Mouse (Mus musculus) midbrain, postnatal 0 days (tissue): ENCODE measurements around the gene Smurf1. TPM values are rescaled to one million over a fixed set of nuclear protein-coding genes. Genes with fewer than 3 reads are reported as not detected.

Experiments
- ATAC-seq: fragments of 200-750 bp; cut with Nextera tagmentation; 2 replicates; pipeline ENCODE4 v1.8.0; 2017; ENCODE audit warnings: moderate number of reproducible peaks, mild to moderate bottlenecking, moderate TSS enrichment, moderate library complexity; ENCODE audit not compliant: low FRiP score
- DNase-seq: peaks from one replicate; pipeline ENCODE4 v3.0.0-alpha.2; 2015; ENCODE audit warnings: low spot score
- H3K27ac ChIP-seq: fragments of 300-500 bp; sonication (generic); 2 replicates; pipeline ENCODE4 v1.5.1; 2014; ENCODE audit warnings: low read depth, mild to moderate bottlenecking, low read length, mixed read lengths
- H3K27me3 ChIP-seq: fragments of 300-500 bp; sonication (generic); 2 replicates; pipeline ENCODE4 v1.6.1; 2014; ENCODE audit warnings: low read length, control low read depth, mixed read lengths; ENCODE audit not compliant: insufficient read depth
- H3K36me3 ChIP-seq: fragments of 300-500 bp; sonication (generic); 2 replicates; pipeline ENCODE4 v1.6.1; 2014; ENCODE audit warnings: low read length, control low read depth, mixed read lengths; ENCODE audit not compliant: insufficient read depth
- H3K4me1 ChIP-seq: fragments of 300-500 bp; sonication (generic); 2 replicates; pipeline ENCODE4 v1.6.1; 2014; ENCODE audit warnings: mild to moderate bottlenecking, control low read depth, antibody characterized with exemption, low read length, mixed read lengths; ENCODE audit not compliant: insufficient read depth
- H3K4me2 ChIP-seq: fragments of 300-500 bp; sonication (generic); 2 replicates; pipeline ENCODE4 v1.6.1; 2014; ENCODE audit warnings: low read depth, mild to moderate bottlenecking, low read length, mixed read lengths; ENCODE audit not compliant: poor library complexity, severe bottlenecking
- H3K4me3 ChIP-seq: fragments of 300-500 bp; sonication (generic); 2 replicates; pipeline ENCODE4 v1.5.1; 2014; ENCODE audit warnings: low read depth, mild to moderate bottlenecking, low read length, moderate library complexity
- H3K9ac ChIP-seq: fragments of 300-500 bp; sonication (generic); replicated peaks from 2 replicates; pipeline ENCODE4 v1.6.1; 2014; ENCODE audit warnings: mild to moderate bottlenecking, low read length, moderate library complexity, mixed read lengths; ENCODE audit not compliant: poor library complexity, severe bottlenecking
- H3K9me3 ChIP-seq: fragments of 300-500 bp; sonication (generic); 2 replicates; pipeline ENCODE4 v1.6.1; 2016; ENCODE audit warnings: low read length, control low read depth
- CTCF ChIP-seq: IDR thresholded peaks from 2 replicates; pipeline ENCODE4 v1.5.1; 2016; ENCODE audit warnings: antibody characterized with exemption, mild to moderate bottlenecking
- WGBS: fragments of 180-500 bp; shearing (Covaris S2); extraction: QIAGEN DNeasy Blood & Tissue Kit; methylation state at CpG from one replicate; pipeline ENCODE4 v1.1.7; 2014; 5-methylcytosine and 5-hydroxymethylcytosine counted together
- polyA plus RNA-seq: library from polyadenylated mRNA; unstranded; fragments of >200 nt; fragmentation: Nextera tagmentation; extraction: Ambion mirVana; gene quantifications from 2 replicates; pipeline ENCODE4 v1.2.1, GENCODE M21; 2015
- total RNA-seq: library from RNA; depleted of rRNA; stranded (reverse); fragments of >200 nt; gene quantifications from 2 replicates; pipeline ENCODE4 v1.2.3, GENCODE M21; 2014

Smurf1 gene
- total and polyA plus RNA-seq, 2 experiments from 2014 or later, result 28.0 to 63.0 TPM

DNA sequence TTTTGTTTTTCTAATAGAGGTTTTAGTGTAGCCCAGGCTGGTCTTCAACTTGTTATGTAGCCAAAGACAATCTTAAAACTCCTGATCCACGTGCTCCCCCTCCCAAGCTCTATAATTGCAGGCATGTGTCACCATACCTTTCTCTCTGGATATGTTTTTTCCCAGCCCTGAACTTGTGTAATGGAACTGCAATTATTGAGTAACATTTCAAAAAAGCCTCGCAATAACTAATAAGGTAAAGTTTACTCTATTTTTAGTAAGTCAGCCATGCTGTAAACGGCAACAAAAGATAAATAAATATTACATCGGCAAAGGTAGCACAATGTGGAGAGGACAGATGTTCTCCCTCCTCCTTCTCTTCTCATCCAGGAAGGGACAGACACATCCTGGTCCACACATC, 21.3 kb downstream of the Smurf1 start:
- H3K9me3 ChIP-seq, result no peaks in the 10 kb centered on the region
- peaks cover 8% of the 10 kb centered on the region; the same call in 1 of the 2 replicates for H3K4me1 ChIP-seq
- ATAC-seq (no peak), DNase-seq (no peak)
- no peak overlapping the region for H3K27ac ChIP-seq
- WGBS, result 84% methylated on average over 4 of the region's 4 CpGs
- H3K27me3 ChIP-seq, result no peaks in the 10 kb centered on the region
- no peaks in the 10 kb centered on the region for H3K36me3 ChIP-seq
- no peak overlapping the region for H3K4me3 ChIP-seq
- no peak for TF ChIP-seq CTCF
- H3K9ac ChIP-seq, result no peak overlapping the region
- no peak overlapping the region for H3K4me2 ChIP-seq

DNA sequence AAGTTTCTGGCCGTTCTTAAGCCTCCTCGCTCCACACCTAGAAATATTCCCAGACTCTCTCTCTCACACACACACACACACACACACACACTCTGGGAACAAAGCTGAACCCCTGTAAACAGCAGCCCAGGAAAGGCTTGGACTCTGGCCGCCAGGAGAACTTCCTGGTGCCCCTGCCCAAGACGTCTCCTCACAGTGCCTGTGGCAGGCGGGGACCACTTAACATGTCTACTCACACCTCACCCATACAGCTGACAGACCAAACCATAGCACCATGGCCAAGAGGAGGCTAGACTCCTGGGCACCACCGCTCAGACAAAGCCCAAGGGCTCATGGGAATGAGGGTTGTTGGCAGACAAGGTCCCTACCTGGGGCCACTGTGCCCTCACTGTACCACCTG, 22.3 kb downstream of the Smurf1 start:
- H3K4me3 ChIP-seq, result no peak overlapping the region
- no peak for TF ChIP-seq CTCF
- no peak overlapping the region for H3K4me2 ChIP-seq
- H3K27ac ChIP-seq, result no peak overlapping the region
- H3K4me1 ChIP-seq, result peaks cover 8% of the 10 kb centered on the region; the same call in 1 of the 2 replicates
- no peaks in the 10 kb centered on the region for H3K9me3 ChIP-seq
- 93% methylated on average over 6 of the region's 6 CpGs for WGBS
- H3K36me3 ChIP-seq, result no peaks in the 10 kb centered on the region
- ATAC-seq (no peak), DNase-seq (no peak)
- no peaks in the 10 kb centered on the region for H3K27me3 ChIP-seq
- H3K9ac ChIP-seq, result no peak overlapping the region

DNA sequence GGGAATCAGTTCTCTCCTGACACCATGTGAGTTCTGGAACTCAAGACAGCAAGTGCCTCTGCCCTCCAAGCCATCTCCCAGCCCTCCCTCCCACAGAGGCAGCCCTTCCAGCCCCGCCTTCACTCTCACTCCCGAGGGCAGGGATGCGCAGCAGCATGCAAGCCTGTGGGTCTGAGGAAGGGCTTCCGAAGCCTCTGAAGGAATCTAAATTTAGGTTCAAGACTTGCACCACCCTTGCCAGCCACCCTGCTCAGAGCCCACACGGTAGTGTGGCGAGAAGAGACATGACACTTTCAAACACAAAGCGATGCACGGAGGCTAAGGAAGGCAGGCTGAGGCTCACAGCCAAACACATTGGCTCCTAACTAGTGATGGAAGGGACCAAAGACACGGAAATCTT, 23.2 kb downstream of the Smurf1 start:
- no peak for TF ChIP-seq CTCF
- Histone ChIP-seq H3K9me3 (no peaks in the 10 kb centered on the region), H3K27me3 (no peaks in the 10 kb centered on the region), H3K27ac (no peak overlapping the region), H3K4me1 (peaks cover 8% of the 10 kb centered on the region; the same call in 1 of the 2 replicates), H3K36me3 (no peaks in the 10 kb centered on the region), H3K4me3 (no peak overlapping the region), H3K9ac (no peak overlapping the region), H3K4me2 (no peak overlapping the region)
- DNase-seq (no peak), ATAC-seq (no peak)
- WGBS, result 72% methylated on average over 9 of the region's 9 CpGs

DNA sequence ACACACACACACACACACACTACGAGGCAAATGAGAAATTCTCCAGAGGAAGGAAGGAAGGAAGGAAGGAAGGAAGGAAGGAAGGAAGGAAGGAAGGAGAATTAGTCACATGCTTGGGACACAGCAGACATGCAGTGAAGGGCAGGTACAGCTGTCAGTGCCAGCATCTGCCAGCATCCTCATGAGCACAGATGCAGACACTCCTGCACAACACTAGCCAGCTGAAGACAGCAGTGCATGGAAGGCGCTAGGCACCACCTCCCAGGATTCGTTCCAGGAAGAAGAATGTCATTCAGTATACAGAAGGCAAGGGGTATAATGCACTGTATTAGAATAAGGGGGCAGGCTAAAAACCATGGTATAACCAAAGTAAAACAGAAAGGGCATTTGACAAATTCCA, 24.7 kb downstream of the Smurf1 start:
- H3K9me3 ChIP-seq, result no peaks in the 10 kb centered on the region
- H3K4me1 ChIP-seq, result peaks cover 3% of the 10 kb centered on the region; the same call in 1 of the 2 replicates
- no peak overlapping the region for H3K4me3 ChIP-seq
- no peaks in the 10 kb centered on the region for H3K36me3 ChIP-seq
- no peak for DNase-seq
- no peak overlapping the region for H3K9ac ChIP-seq
- H3K27me3 ChIP-seq, result no peaks in the 10 kb centered on the region
- WGBS, result 40% methylated on average over 3 of the region's 3 CpGs
- H3K27ac ChIP-seq, result no peak overlapping the region
- ATAC-seq, result no peak
- H3K4me2 ChIP-seq, result no peak overlapping the region
- TF ChIP-seq CTCF, result no peak

DNA sequence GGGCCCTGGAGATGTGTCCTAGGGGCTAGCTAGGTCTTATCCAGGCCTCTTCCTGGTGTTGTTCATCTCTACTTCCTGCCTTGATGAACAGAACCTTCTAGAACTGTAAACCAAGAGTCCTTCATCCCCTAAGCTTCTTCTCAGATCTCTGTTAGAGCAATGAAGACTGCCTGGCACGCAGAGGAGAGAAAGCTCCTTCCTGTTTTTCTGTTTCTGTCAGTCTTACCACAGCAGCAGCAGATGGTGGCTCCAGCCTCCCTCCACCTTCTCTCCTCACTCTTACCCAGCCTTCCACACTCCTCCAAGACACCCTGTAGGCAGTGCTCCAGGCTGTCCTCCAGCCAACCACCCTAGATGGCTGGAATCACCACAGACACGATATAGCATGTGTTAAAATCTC, 28.3 kb downstream of the Smurf1 start:
- WGBS, result 97% methylated on average over 2 of the region's 2 CpGs
- Histone ChIP-seq H3K4me3 (no peak overlapping the region), H3K9me3 (no peaks in the 10 kb centered on the region), H3K27ac (no peak overlapping the region), H3K9ac (no peak overlapping the region), H3K36me3 (no peaks in the 10 kb centered on the region), H3K27me3 (no peaks in the 10 kb centered on the region), H3K4me1 (peaks cover 3% of the 10 kb centered on the region; the same call in 1 of the 2 replicates), H3K4me2 (no peak overlapping the region)
- DNase-seq (no peak), ATAC-seq (no peak)
- no peak for TF ChIP-seq CTCF

DNA sequence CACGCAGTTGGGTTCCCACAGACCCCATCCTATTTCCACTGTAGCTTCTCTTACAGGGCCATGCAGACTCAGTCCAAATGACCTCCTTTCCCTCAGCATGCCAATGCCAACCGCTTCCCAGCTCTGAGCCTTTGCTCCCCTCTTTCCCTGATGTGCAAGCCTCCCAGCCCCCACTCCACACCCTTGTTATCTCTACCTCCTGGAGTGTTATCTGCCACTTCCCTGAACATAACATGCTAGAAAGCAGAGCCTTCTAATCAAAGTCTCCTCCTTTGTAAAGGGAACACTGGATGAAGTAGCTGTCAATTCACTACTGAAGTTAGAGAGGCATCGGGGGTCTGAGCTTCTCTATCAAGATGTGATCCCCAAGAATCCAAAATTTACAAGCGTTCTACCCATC, 32.2 kb downstream of the Smurf1 start:
- no peak overlapping the region for H3K27ac ChIP-seq

More for the DNA sequence above, 32.2 kb downstream of the Smurf1 start:
- 81% methylated on average over 4 of the region's 4 CpGs for WGBS
- Histone ChIP-seq H3K27me3 (no peaks in the 10 kb centered on the region), H3K36me3 (no peaks in the 10 kb centered on the region), H3K4me3 (no peak overlapping the region), H3K4me1 (no peaks in the 10 kb centered on the region; the same call in 1 of the 2 replicates), H3K4me2 (no peak overlapping the region), H3K9ac (no peak overlapping the region), H3K9me3 (no peaks in the 10 kb centered on the region)
- TF ChIP-seq CTCF, result no peak
- no peak for DNase-seq
- ATAC-seq, result no peak
